Mouse (Mus musculus): ENCODE data around the gene Slamf9. TPM values are rescaled to one million over a fixed set of nuclear protein-coding genes. Genes with fewer than 3 reads are reported as not detected.

Slamf9 gene
- polyA plus RNA-seq, 1 experiment from 2014 or later: not detected

- Histone ChIP-seq H3K27me3 (no peaks in the 10 kb centered on the region), H3K36me3 (peaks cover 3% of the 10 kb centered on the region; the same call in 1 of the 2 replicates), H3K4me1 (peaks cover 68% of the 10 kb centered on the region), H3K9ac (replicated peaks) (peak overlapping the region; percentile 78), H3K4me2 (replicated peaks) (peak overlapping the region; percentile 87), H3K27ac (replicated peaks) (no peak overlapping the region), H3K9me3 (no peaks in the 10 kb centered on the region), H3K4me3 (peak overlapping the region; percentile 87)
- no peak for ATAC-seq (replicated peaks)
- WGBS: 44% methylated on average over 13 of the region's 13 CpGs
Observed at GRCm38 (mm10) chr1:172484671-172485070, 9.5 kb downstream of the Slamf9 start.

GRCm38 (mm10) chr1:172485821-172486220, 10.7 kb downstream of the Slamf9 start:
- H3K4me1 ChIP-seq: peaks cover 74% of the 10 kb centered on the region
- H3K9me3 ChIP-seq: no peaks in the 10 kb centered on the region
- H3K27ac ChIP-seq (replicated peaks): peak overlapping the region; percentile 38
- no peak for ATAC-seq (replicated peaks)
- H3K9ac ChIP-seq (replicated peaks): peak overlapping the region; percentile 5
- peak overlapping the region; percentile 87 for H3K4me2 ChIP-seq (replicated peaks)
- peaks cover 3% of the 10 kb centered on the region; the same call in 1 of the 2 replicates for H3K36me3 ChIP-seq
- H3K4me3 ChIP-seq: peak overlapping the region; percentile 87
- WGBS: 3% methylated on average over 6 of the region's 6 CpGs
- H3K27me3 ChIP-seq: no peaks in the 10 kb centered on the region

DNA sequence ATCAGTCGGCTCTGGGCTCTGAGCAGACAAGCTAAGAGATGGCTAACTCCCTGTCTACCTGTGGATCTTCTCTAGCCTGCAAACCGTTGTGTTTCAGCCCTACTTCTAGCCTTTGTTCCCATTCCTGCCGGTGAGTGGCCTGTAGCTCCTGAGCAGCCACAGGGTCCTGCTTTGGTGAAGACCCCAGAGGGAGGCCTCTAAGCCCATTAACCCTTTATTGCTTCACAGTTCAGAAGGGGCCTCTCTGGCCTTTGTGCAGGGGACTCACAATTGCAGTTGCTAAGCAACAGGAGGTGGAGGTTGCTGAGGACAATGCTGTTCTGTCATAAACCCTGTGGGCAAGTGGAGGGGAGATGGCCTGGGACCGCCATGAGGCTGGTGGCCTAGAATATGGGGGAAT, 11.1 kb downstream of the Slamf9 start:
- 10% methylated on average over 4 of the region's 4 CpGs for WGBS
- H3K9ac ChIP-seq (replicated peaks): peak overlapping the region; percentile 5
- peak overlapping the region; percentile 38 for H3K27ac ChIP-seq (replicated peaks)

DNA sequence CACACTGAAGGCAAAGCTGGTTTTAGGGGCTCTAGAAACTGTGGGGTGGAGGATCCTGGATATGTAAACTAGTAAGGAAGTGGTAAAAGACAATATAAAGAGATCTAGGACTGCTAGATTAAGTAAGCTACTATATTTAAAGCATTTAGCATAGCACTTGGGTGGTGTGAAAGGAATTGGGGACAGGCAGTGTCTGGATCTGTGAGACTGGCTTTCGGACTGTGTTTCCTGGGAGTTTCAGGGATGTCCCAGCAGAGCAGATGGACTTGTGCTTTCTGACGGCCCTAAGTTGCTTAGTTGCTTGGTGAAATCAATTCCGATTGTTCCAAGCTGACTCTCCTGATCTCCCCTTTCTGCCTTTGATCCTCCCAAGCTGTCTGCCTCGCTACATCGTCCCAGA, 11.5 kb downstream of the Slamf9 start:
- Histone ChIP-seq H3K4me3 (peak overlapping the region; percentile 87; the same call in 1 of the 2 replicates), H3K9ac (replicated peaks) (peak overlapping the region; percentile 5; the same call in 1 of the 2 replicates), H3K36me3 (peaks cover 5% of the 10 kb centered on the region; the same call in 1 of the 2 replicates), H3K27me3 (no peaks in the 10 kb centered on the region), H3K27ac (replicated peaks) (0 out of 2 replicates have a peak overlapping the region, but pooled peaks have one; percentile 38), H3K4me2 (replicated peaks) (peak overlapping the region; percentile 87), H3K4me1 (peaks cover 68% of the 10 kb centered on the region), H3K9me3 (no peaks in the 10 kb centered on the region)
- no peak for ATAC-seq (replicated peaks)
- WGBS: 22% methylated on average over 5 of the region's 5 CpGs

More for the DNA sequence above, 11.1 kb downstream of the Slamf9 start:
- no peaks in the 10 kb centered on the region for H3K9me3 ChIP-seq
- peaks cover 71% of the 10 kb centered on the region for H3K4me1 ChIP-seq
- no peak for ATAC-seq (replicated peaks)
- no peaks in the 10 kb centered on the region for H3K27me3 ChIP-seq
- peak overlapping the region; percentile 87 for H3K4me3 ChIP-seq
- H3K36me3 ChIP-seq: peaks cover 3% of the 10 kb centered on the region; the same call in 1 of the 2 replicates
- H3K4me2 ChIP-seq (replicated peaks): peak overlapping the region; percentile 87

DNA sequence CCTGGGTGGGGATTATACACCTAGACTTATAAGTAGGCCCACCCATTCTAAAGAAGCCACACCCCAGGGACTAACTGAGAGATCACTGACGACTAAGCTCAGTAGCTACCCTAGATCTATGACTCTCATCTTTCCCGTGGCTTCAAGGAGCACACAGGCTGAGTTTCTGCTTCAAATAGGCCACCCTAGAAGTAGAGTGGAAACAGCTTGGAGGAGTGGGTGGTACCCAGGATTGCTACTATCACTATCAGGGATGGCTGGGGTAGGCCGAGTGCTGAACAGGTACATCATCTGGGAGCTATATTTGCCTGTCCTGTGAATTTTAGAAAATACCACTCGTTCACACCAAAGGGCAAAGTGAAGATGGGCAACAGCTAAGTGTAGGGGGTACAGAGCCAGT, 12.7 kb downstream of the Slamf9 start:
- ATAC-seq (replicated peaks): no peak
- Histone ChIP-seq H3K27me3 (no peaks in the 10 kb centered on the region), H3K36me3 (peaks cover 12% of the 10 kb centered on the region), H3K27ac (replicated peaks) (no peak overlapping the region), H3K9ac (replicated peaks) (no peak overlapping the region), H3K4me2 (replicated peaks) (no peak overlapping the region), H3K4me3 (no peak overlapping the region), H3K9me3 (no peaks in the 10 kb centered on the region), H3K4me1 (peaks cover 67% of the 10 kb centered on the region)
- WGBS: 74% methylated on average over 4 of the region's 4 CpGs

DNA sequence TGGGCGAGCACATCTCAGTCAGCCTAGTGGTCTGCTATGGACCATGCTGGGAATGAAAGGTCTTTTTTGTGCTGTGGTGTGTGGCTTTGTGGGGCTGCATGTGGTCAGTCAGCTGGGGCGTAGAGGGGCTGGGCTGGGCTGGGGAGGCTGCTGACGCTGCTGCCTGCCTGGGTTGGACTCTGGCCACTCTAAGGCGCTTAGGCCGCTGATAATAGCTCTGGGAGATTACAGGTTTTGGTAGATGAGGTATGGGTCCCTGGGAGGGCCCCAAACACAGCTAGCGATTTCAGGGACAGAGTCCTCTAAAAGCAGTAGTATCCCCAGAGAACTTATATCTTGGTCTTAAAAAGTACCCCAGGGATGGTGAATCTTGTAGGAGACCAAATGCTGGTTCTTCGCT, 13.7 kb downstream of the Slamf9 start:
- WGBS: 78% methylated on average over 7 of the region's 7 CpGs
- Histone ChIP-seq H3K36me3 (peaks cover 22% of the 10 kb centered on the region), H3K4me2 (replicated peaks) (no peak overlapping the region), H3K27me3 (no peaks in the 10 kb centered on the region), H3K27ac (replicated peaks) (no peak overlapping the region), H3K9ac (replicated peaks) (no peak overlapping the region), H3K4me1 (peaks cover 58% of the 10 kb centered on the region), H3K9me3 (no peaks in the 10 kb centered on the region), H3K4me3 (no peak overlapping the region)
- no peak for ATAC-seq (replicated peaks)

DNA sequence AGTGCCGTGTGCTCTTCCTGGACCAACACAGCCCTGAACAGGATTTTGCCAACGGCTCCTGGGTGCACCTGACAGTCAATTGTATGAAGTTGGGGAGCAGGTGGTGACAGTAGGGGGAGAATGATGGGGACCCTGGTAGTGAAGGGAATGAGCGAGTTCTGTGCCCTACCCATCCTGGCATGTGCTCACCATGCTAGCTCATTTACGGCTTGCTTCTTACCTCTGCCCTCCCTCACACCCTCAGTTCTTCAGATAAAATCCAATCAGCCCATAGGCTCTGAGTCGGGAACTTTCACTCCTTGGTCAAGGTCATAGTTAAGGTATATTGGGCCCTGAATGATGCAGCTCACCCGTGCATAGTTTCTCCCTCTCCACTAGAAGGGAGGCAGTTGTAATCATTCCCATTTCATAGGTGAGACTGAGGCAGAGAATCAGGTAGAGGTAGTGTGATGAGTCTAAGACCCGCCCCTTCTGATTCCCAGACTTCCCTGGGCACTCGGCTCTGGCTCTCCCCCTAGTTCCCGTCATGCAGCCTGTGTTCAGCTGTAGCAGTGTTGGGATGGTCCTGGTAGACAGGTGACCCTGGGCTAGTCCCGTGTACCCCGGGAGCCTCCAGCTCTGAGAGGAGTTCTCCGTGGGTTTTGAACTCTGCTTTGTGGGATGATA, 14.6 kb downstream of the Slamf9 start:
- H3K9ac ChIP-seq (replicated peaks): no peak overlapping the region; the same call in 1 of the 2 replicates
- ATAC-seq (replicated peaks): peak; percentile 23; the same call in 1 of the 2 replicates
- no peak overlapping the region for H3K27ac ChIP-seq (replicated peaks)
- H3K27me3 ChIP-seq: no peaks in the 10 kb centered on the region
- H3K4me2 ChIP-seq (replicated peaks): peak overlapping the region; percentile 40
- no peak overlapping the region for H3K4me3 ChIP-seq
- H3K4me1 ChIP-seq: peaks cover 49% of the 10 kb centered on the region
- H3K36me3 ChIP-seq: peaks cover 29% of the 10 kb centered on the region
- 52% methylated on average over 12 of the region's 12 CpGs for WGBS
- H3K9me3 ChIP-seq: no peaks in the 10 kb centered on the region

GRCm38 (mm10) chr1:172490261-172490661, 15.1 kb downstream of the Slamf9 start:
- Histone ChIP-seq H3K4me1 (peaks cover 43% of the 10 kb centered on the region), H3K9ac (replicated peaks) (no peak overlapping the region; the same call in 1 of the 2 replicates), H3K27ac (replicated peaks) (no peak overlapping the region), H3K9me3 (no peaks in the 10 kb centered on the region), H3K36me3 (peaks cover 32% of the 10 kb centered on the region), H3K4me2 (replicated peaks) (peak overlapping the region; percentile 40), H3K27me3 (no peaks in the 10 kb centered on the region), H3K4me3 (peak overlapping the region; percentile 26)
- WGBS: 8% methylated on average over 10 of the region's 10 CpGs
- ATAC-seq (replicated peaks): peak; percentile 39

DNA sequence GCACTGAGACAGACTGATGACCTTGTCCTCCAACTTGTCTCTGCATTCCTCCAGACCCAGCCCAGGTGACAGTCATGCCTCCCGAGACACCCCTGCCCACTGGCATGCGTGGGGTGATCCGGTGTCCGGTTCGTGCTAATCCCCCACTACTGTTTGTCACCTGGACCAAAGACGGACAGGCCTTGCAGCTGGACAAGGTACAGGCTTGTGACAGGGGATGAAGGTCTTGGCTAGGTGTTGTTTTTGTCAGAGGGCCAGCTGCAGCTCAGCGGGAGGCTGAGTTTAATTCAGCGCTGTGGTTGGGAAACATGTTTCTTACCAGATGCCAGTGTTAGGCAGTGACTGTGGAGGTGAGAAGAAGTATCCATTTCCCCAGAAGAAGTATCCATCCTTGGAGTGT, 16.9 kb downstream of the Slamf9 start:
- ATAC-seq (replicated peaks): no peak
- Histone ChIP-seq H3K4me2 (replicated peaks) (no peak overlapping the region), H3K27me3 (no peaks in the 10 kb centered on the region), H3K9me3 (no peaks in the 10 kb centered on the region), H3K27ac (replicated peaks) (no peak overlapping the region), H3K36me3 (peaks cover 48% of the 10 kb centered on the region), H3K4me1 (peaks cover 25% of the 10 kb centered on the region), H3K9ac (replicated peaks) (no peak overlapping the region), H3K4me3 (no peak overlapping the region)
- 88% methylated on average over 8 of the region's 8 CpGs for WGBS

- Histone ChIP-seq H3K4me1 (peaks cover 13% of the 10 kb centered on the region), H3K4me3 (no peak overlapping the region), H3K9me3 (no peaks in the 10 kb centered on the region), H3K9ac (replicated peaks) (no peak overlapping the region), H3K27me3 (no peaks in the 10 kb centered on the region), H3K4me2 (replicated peaks) (no peak overlapping the region), H3K36me3 (peaks cover 58% of the 10 kb centered on the region), H3K27ac (replicated peaks) (no peak overlapping the region)
- 79% methylated on average over 6 of the region's 6 CpGs for WGBS
- ATAC-seq (replicated peaks): no peak
Observed at GRCm38 (mm10) chr1:172493516-172493915, 18.4 kb downstream of the Slamf9 start.

DNA sequence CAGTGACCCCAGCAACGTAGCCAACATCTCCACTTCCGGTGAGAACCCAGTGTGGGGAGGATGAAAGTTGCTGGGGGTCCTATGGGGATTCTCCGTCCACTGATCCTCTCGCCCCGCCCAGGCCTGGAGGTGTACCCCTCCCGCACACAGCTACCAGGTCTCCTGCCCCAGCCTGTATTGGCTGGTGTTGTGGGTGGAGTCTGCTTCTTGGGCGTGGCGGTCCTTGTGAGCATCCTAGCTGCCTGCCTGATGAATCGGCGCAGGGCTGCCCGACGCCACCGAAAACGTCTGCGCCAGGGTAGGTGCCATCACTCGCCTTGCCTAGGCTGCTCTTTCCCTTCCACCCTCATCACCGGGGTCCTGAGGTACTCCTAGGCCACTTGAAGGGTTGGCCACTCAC, 20.9 kb downstream of the Slamf9 start:
- Histone ChIP-seq H3K9me3 (no peaks in the 10 kb centered on the region), H3K36me3 (peaks cover 58% of the 10 kb centered on the region), H3K9ac (replicated peaks) (no peak overlapping the region), H3K4me1 (peaks cover 13% of the 10 kb centered on the region), H3K4me2 (replicated peaks) (no peak overlapping the region), H3K27ac (replicated peaks) (no peak overlapping the region), H3K27me3 (peaks cover 9% of the 10 kb centered on the region), H3K4me3 (no peak overlapping the region)
- ATAC-seq (replicated peaks): no peak
- 80% methylated on average over 17 of the region's 17 CpGs for WGBS

- H3K27ac ChIP-seq (replicated peaks): no peak overlapping the region
Observed at GRCm38 (mm10) chr1:172497428-172497827, 22.3 kb downstream of the Slamf9 start.

More at GRCm38 (mm10) chr1:172497428-172497827, 22.3 kb downstream of the Slamf9 start:
- WGBS: 81% methylated on average over 10 of the region's 10 CpGs
- Histone ChIP-seq H3K27me3 (peaks cover 13% of the 10 kb centered on the region), H3K9me3 (no peaks in the 10 kb centered on the region), H3K4me2 (replicated peaks) (no peak overlapping the region), H3K4me1 (peaks cover 16% of the 10 kb centered on the region), H3K36me3 (peaks cover 49% of the 10 kb centered on the region), H3K4me3 (no peak overlapping the region), H3K9ac (replicated peaks) (no peak overlapping the region)
- ATAC-seq (replicated peaks): no peak
